Mouse (Mus musculus) kidney, postnatal 14 days (tissue): Measurements from ENCODE around the gene Rsu1.

ENCODE experiments used
- DNase-seq: peaks from one replicate; pipeline ENCODE4 v3.0.0; 2022; ENCODE audit warnings: mixed read lengths

The Rsu1 gene

DNA sequence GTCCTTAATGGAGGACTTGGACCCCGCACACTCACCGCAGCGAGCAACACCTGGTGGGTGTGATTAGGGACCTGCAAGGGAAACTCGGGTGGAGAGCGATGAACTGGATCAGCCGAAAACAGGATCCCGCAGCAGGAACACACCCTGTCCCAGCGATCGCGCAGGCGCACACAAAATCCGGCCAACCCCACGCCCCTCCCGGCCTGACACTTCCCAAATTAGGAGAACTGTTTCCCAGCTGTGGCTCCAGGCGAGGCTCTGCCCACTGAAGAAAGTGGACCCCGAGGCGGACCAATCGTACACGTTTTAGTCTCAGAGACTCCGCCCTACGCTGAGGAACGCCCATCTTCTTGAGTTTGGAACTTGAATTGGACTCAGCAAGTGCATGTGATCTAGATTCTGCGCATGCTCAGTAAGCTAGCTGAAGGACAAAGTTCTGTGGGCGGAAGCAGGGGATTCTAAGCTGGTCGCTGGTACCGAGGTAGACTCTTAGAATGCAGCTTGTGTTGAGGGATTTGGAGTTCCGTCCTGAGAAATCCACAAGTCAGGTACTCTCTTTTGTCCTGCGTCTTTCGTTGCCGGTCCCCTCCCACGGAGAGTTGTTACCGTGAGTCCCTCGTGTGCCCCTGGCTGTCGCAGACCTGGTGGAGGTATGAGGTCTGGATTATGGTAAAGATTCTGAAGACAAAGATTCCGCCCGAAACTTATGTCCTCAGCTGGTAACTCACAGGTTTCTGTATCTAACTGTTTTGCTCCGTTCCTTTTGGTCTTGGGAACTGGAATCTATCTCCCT is at the start of gene Rsu1:
Gene Rsu1, minus strand, starts transcription at position 251 of the 793 bp plus-strand sequence.
- DNase-seq = peak; percentile 98

DNA sequence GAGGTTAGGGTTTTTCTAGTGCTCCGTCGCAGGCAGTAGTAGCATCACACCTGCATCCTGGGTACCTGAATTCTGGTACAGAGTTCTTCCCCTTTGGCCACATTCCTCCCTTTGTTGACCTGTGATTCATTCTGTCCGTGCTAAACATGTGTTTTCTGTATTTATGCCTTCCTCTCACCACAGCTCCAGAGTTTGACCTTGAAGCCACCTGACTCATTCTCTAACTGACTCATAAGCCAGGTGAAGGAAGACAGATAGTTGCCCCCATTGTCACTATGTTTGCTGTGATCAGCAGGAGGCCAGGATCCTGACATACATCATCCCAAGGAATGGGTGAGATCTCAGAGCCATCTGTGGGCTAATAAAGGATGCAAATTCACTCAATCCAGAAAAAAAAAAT is 32.2 kb upstream of the Rsu1 start:
- DNase-seq = no peak

DNA sequence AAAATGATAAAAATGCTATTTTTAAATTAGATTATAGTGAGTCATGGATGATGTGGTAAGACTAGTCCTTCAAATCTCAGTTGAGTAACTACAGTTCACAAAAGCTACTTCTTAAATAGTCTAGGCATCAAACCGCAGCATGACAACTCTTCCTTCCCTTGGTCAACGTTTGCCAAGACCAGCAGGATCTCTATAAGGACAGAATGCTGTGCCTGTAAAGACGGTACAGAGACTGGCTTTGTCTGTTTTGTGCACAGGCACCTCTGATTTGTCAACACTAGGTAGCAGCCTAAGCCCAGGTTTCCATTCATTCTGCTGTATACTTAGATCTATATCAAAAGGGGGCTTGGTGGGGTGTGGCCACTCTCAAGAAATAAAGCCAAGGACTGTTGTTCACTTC is 27.8 kb upstream of the Rsu1 start:
- peak; percentile 17 for DNase-seq

DNA sequence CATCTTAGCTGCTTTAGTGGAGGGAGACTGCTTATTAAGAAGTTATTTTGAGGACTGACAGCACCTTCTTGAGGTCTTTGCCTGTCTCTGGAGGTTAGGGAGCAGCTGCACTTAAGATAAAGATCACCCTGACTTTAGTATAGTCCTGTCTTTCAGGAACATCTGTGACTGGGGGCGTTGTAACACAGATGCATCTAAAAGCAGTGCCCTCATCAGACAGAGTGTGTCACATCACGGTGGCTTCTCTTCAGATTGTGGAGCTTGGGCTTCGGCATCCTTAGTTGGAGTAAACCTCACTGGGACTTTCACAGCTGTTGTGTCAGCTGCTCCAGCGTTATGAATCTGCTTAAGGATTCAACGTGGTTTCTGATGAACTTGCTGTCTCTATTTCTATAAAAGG is 26.5 kb upstream of the Rsu1 start:
- no peak for DNase-seq

DNA sequence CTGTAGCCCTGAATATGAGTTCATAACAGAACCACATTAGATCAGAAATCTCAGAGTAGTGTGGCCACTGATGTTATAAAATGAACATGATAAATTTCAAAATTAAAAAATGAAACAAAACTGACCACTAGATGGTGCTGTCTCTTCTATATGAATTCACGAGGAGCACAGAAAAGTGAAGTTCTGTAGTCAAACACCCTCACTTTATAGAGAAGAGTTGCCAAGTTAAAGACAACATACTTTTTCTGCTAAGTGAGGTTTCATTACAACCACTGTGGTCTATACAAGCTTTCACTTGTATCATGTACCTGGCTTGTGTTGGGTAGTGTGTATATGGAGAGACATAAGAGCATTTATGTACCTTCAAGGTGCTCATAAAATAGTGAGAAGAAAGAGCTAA is 19.4 kb upstream of the Rsu1 start:
- DNase-seq = no peak

DNA sequence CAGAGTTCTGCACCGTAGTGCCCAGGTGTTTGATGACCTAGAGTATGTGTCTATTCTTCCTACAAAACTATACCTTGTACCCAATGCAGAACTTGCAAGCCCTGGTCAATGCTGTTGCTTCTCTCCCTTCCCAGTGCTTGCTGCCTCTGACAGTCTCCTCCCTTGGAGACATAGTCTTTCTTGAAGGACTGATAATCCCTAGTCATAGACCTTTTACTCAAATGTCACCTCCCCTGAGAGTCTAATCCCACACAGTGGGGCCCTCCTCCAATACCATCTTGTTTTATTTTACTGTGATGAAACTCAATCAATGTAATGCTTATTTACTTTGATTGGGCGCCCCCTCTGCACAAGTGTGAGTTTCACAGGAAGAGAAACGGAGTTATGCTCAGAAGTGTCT is 18.9 kb upstream of the Rsu1 start:
- DNase-seq = no peak

DNA sequence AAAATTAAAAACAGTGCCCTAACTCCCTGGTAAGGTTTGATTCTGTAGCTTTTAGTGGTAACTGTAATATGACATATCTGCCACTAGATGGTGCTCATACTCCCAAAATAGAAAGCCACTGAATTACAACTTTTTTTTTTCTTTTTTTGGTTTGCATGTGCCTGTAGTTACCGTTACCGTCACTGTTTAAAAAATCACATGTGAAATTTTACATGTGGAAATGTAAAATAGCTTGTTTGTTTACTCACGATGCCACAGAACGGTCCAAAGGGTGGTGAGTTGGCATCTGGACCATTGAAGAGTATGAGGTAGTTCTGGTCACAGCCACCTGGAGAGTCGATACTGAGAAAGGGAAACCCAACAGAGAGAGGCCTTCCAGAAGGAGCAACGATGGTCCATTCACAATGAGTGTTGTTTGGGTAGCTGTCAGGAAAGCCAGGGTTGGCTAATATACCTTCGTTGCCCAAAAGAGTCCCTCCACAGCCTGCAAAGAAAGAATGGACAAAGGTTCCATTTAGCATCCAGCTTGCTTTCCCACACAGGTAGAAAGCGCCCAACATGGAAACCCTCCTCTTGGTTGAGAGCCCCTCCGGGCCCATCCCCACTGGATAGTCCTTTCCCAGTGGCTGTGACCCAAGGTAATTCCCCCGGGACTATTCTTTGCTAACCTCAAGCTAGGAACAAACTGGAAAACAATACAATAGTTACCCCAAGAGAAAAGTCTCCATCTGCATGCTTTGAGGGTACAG is 7.1 kb upstream of the Rsu1 start:
- DNase-seq = no peak

DNA sequence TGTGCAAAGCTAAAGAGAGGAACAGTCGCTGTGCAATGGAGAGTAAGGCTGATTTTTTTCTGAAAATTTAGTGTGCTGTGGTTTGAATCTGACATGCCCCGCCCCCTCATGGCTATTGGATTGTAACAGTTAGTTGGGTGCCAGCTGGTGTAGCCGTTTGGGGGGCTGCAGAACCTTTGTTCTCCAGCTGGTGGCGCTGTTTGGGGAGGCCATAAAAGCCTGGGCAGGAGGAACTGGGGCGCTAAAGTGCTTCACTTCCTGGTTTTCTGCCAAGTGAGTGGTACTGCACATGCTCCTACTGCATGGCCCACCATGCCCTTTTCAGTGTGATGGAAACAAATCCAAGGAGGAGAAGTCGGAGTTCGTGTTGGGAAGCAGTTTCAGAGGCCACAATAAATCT is 4.7 kb upstream of the Rsu1 start:
- DNase-seq = peak; percentile 12

DNA sequence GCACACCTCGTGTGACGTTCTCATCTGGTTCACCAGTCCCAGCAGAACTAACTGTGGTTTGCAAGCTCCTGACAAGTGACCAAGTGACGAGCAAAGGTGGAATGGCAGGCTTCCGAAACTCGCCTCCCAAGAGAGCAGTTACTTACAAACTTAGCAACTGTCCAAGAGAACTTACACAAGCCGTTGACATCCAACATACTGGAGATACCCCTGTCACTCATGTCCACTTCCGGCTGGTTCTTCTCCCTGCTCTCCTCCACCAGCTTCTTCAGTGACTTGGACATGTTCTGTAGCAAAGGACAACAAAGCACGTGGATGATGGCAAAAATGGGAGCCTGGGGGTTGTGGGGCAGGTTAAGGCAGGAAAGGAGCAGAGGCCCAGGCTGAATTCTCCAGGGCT is 479 bp downstream of the Rsu1 start:
- DNase-seq = no peak

DNA sequence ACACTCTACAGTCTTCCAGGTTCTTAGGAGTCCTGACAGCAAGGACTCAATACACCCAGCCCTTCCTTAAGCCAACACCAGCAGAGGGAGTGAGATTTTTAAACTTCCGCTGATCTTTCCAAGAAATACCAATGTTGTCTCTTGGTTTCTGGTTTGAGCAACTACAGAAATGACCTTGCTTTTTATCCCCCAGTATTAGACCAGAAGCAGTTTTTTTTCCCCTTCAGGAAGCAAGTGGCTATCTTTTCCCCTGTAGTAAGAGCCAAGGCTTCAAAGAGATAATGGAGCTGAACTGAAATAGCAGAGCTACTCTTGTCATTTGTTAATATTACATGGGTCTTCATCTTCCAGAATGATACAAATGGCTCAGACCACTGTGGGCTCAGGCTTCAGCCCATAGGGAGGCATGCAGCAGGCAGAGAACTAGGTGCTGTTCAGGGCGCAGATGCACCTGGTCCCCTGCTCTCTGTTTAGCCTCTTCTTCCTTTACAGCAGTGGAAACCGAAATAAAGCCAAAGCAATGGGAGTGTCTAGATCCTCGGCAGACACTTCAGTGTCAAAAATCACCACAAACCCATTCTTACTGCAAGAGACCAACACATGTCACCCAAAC is 2.4 kb downstream of the Rsu1 start:
- no peak for DNase-seq

DNA sequence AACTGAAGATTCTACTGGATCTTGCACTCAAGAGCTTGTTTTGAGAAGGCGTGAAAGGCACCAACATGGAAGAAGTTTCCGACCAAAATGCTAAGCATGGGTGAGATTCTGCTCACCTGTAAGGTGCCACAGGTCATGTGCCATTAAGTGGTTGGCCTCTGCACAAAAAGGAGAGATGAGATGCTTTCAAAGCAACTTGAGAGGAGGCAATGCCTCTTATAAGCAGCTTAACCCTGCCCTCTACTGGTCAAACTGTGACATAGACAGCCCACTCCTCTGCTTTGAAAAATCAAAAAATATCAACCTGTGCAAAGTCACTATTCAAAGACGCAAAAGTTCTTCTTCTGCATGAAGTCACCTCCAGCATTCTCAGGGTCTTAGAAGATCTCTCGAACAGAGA is 6.3 kb downstream of the Rsu1 start:
- DNase-seq = no peak

DNA sequence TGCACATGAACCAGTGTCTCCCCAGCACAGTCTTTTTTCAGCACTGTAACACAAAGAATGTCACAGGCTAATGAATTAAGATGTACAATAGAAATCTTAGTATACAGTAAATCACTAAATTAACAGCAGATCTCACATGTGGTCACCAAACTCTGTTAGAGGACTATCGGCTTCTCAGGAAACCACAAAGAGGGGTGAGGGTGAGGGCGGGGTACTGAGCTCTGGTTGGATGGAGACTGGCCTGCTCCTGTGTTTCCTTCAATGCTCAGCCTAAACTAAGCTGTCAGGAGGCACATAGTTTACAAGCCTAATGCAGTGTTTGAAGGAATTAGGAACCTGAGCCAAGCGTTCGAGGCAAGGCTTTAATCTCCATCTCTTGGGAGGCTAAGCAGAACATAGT is 8.1 kb downstream of the Rsu1 start:
- no peak for DNase-seq

DNA sequence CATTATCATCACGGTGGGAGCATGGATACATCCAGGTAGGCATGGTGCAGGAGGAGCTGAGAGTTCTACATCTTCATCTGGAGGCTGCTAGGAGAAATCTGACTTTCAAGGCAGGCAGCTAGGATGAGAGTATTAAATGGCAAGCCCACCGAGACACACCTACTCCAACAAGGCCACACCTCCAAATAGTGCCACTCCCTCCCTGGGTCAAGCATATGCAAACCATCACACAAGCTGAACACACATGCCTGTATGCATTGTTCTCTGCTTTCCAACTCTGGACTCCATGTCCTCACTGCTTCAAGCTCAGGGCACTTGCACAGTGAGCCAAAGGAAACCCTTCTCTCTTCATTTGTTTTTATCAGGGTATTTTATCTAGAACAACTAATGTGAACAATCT is 12.6 kb downstream of the Rsu1 start:
- DNase-seq = no peak

DNA sequence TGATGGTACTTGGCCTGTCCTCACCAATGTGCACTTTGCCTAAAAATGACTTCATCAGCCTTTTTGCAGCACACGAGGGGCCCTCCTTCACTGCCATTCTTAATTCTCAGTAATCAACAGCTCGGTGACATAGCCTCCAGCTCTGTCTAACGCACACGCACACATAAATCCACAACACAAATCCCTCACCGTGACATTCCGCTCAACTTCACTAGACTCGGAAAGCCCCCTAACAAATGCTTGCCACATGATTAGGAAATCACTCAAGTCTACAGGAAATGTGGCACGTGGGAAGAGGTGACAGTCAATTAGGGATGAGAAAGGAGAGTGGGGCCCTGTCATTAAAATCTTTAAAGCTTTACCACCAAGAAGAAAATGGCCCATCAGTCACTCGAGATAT is 30.5 kb downstream of the Rsu1 start:
- no peak for DNase-seq

DNA sequence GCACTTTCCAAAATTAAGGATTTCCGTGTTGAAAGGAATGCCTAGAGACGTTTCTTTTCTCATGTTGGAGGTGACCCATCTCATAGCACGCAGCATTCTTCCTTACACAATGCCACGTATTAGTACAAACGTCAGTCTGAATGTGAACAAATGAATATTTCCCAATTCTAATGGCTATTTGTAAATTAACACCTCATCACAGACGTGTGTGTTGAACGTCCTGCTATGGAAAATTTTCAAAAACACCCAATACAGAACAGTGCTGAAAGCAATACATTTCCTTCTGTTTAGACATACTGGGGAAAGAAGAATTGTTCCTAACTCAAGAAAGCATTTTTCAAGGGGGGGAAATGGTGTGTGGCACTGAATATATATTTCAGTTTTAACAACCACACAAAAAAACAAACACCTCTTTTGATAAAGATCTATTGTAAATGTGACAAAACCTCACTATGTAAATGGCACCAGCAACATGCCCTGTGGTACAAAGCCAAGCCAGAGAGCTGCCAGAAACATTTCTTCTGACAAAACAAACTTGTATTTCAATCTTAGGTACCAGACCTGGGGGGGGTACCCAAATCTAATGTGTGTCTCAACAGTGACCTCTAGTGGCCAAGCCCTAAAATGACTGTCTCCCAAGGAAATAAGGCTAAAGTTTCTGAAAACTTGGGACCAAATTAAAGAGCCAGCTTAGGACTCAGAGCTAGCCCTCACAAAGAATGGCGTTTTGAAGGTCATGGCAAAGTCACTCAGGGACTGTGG is 33.9 kb downstream of the Rsu1 start:
- DNase-seq = peak; percentile 51

DNA sequence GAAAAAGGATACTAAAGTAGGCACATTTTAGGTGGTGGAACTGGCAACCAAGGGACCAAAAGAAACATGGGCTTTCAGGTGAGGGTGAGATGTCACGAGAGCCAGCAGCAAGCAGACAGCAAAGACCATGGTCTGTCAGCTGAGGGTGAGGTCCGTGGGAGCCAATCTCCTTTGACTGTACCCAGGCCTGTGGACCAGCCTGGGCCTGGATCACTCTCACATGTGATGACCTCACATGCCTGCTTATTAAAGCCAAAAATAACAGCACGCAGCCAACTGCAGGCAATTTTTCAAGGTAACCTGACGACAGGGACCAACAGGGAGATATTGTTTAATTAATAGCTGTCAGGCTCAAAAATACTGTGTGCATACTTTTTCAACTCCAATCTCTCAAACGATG is 35.5 kb downstream of the Rsu1 start:
- DNase-seq = no peak

DNA sequence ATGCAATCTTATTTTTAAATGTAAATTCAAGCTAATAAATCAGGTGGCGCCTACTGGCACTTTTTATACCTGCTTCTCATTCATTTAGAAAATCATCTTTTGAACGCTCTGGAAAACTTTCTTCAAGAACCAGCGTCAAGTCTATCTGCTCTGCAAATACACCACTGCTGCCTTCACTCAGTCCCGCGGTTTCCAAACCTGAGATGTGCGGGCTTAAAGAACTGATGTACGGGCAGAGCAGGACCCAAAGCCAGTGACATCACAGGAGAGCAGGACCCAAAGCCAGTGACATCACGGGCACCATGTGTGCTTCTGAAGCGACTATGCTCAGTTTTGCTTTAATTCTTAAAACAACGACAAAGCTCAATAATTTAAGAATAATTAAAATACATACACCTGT is 36.4 kb downstream of the Rsu1 start:
- DNase-seq = no peak

DNA sequence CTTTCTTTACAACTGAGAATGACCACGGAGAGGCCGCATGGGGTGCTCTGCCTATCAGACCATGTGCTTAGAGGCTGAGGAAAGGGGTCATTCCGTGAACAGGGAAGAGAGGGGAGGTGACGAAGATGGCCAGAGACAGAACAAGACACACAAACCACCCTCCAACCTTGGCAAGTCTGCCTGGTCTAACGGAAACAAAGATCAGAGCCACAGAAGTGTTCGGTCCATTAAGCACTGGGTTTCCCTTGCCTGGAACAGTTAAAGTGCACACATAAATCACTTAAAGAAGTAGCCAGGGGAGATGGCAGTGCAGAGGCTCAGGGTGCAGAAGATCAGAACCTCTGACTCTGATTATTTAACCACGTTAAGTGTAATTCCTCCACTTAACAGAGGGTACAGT is 37.3 kb downstream of the Rsu1 start:
- peak; percentile 10 for DNase-seq

DNA sequence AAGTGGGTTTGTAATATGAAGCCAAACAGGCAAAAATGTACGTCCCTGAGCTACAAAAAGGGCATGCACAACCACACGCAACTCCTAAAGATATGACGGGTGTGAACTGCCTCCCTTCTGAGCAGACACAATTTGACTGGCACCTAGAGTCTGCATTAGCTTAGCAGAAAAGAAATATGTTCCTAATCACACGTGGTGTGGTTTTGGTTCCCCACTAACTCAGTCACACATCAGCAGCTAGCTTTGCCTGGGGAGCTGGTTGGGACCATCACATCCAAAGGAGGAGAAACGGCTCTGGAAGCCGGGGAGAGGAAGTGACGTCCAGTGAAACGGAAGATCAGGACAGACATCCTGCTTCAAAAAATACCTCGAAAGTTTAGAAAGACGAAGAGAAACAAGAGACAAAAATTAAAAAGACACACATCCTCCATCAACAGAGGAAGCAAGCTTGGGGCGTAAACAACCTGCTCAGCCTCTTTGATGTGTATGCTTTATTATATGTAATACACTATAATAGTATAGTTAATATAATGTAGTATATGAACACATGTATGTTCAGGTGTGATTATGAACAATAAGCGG is 37.9 kb downstream of the Rsu1 start:
- no peak for DNase-seq

DNA sequence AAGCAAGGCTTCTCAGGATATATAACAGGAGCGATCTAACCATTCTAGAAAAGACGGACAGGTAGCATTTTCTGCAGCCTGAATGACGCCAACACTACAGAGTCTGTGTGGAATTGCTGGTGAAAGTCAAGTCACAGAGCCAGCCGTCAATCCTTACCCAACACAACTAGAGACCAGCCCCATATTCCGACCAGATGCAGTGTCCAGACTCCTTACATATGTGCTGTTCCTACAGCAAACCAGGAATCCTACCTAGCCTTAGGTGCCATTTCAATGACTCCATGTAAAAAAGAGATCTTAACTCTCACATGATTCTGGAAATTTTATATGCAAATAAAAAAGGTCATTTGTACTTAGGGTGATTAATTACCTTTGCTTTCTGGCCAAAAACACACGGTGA is 38.9 kb downstream of the Rsu1 start:
- no peak for DNase-seq

DNA sequence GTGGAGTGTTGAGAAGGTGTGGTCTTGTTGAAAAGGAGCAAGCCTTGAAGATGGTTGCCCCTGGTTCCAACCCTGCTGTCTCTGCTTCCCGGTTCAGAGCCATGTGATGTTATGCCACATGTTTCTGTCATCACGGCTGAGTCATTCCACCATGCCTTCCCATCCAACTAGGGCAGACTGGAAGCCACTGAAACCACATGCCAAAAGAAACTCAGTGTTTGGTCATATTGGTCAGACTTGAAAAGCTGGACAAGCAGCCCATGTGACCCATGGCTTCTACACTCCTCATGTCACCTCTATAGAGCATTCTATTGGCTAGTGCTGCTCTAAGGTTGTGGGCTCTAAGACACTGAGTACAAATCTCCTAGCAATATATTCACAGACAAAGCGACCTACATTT is 41.5 kb downstream of the Rsu1 start:
- no peak for DNase-seq

DNA sequence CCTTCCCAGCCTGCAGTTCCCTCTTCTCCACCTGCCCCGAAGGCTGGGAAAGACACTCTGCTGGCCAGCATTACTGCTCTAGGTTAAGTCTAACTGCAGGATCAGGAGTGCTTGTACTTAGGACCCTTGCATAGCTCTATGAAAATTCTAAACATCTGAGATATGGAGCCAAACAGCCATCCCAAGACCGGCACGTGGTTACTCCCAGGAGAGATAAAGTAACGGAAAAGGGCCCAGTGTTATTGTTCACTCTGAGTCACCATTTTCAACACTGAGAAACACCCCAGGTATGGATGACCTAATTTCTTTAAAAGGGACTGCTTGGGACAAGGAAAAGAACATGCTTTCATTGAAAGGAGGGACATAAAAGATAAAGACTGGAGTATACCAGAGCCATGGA is 45.2 kb downstream of the Rsu1 start:
- no peak for DNase-seq

DNA sequence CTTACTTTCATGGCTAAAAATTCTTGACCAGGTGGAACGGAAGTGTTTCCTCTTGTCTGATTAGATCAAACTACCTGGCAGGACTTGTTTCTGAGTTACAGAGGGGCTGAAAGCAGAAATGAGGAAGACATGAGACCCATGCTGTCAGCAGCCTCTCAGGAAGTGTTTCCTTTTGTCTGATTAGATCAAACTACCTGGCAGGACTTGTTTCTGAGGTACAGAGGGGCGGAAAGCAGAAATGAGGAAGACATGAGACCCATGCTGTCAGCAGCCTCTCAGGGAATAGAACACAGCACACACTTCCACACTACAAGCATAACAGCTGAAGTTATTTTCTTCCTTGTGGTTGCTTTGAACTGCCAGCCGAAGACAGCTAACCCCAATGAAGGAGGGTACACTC is 46.7 kb downstream of the Rsu1 start:
- DNase-seq = no peak
